Mouse (Mus musculus) embryonic fibroblast, embryonic 13.5 days (primary cell): ENCODE results near the gene Exoc8. TPM values are rescaled to one million over a fixed set of nuclear protein-coding genes. Genes with fewer than 3 reads are reported as not detected.

Experiments used
- H3K27ac ChIP-seq: 2 replicates; pipeline ENCODE4 v1.5.1; 2012; ENCODE audit warnings: low read length, control low read depth, inconsistent platforms; ENCODE audit not compliant: insufficient read depth
- H3K4me1 ChIP-seq: 2 replicates; pipeline ENCODE4 v1.6.1; 2011; ENCODE audit warnings: low read length; ENCODE audit not compliant: control insufficient read depth, insufficient read depth
- H3K4me3 ChIP-seq: 2 replicates; pipeline ENCODE4 v1.5.1; 2011; ENCODE audit warnings: mild to moderate bottlenecking, control low read depth, low read length; ENCODE audit not compliant: insufficient read depth
- CTCF ChIP-seq: IDR thresholded peaks from 2 replicates; pipeline ENCODE4 v1.5.1; 2011; ENCODE audit warnings: mild to moderate bottlenecking, control low read depth, low read length, moderate library complexity, borderline replicate concordance; ENCODE audit not compliant: insufficient read depth
- POLR2A ChIP-seq: IDR thresholded peaks from 2 replicates; pipeline ENCODE4 v1.6.1; 2011; ENCODE audit warnings: low read depth, mild to moderate bottlenecking, control low read depth, low read length, moderate library complexity
- polyA plus RNA-seq: library from polyadenylated mRNA; stranded (reverse); fragments of >200 nt; gene quantifications from 2 replicates; pipeline ENCODE4 v1.2.4, GENCODE M21; 2011; ENCODE audit warnings: low read depth; ENCODE audit not compliant: missing spikeins, insufficient read length

Gene Exoc8
- polyA plus RNA-seq, 1 experiment, result 15.7 TPM

DNA sequence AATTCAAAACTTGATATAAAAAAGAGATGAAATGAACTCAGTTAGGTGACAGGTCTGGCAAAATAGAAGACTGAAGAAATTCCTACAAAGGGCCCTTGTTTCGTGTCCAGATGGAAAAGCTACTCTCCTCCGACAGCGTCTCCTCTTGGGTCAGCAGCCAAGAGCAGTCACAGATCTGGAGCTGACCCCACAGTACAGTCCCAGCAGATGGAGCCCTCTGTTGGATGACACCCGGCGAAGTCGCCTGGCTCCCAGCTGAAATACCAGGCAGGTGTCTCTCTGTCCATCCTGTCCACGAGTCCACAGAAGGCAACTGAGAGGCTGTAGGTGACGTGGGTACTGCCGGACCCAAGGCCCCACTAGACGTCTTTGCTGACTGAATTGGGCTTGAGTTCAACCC is 12.8 kb upstream of the Exoc8 start:
- H3K4me3 ChIP-seq, result no peak overlapping the region
- H3K4me1 ChIP-seq, result no peaks in the 10 kb centered on the region
- TF ChIP-seq POLR2A, result no peak
- 0 out of 2 replicates have a peak, but pooled peaks have one; percentile 2 for TF ChIP-seq CTCF
- no peak overlapping the region for H3K27ac ChIP-seq

- H3K27ac ChIP-seq, result no peak overlapping the region
- TF ChIP-seq CTCF (no peak), POLR2A (no peak)
- no peak overlapping the region for H3K4me3 ChIP-seq
- H3K4me1 ChIP-seq, result no peaks in the 10 kb centered on the region
Observed at GRCm38 (mm10) chr8:124909936-124910335, 12.4 kb upstream of the Exoc8 start.

DNA sequence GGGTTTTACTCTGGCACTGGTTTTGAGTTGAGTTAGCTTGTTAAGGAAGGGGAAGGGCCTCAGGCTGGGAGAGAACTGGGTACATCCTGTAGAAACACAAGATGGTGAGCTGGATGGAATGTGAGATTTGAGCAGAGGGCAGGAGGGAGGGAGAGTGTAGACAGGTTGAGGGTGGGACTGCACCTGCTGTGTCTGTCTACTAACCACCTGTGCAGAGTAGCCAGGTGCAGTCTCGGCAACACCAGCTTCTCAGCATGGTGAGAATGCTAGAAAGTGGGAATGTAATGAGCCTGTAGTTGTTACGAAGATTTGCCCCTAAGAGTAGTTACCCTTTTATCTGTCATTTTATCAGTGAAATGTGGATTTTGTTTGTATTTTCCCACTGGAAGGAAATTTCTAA is 8.0 kb upstream of the Exoc8 start:
- no peak overlapping the region for H3K27ac ChIP-seq
- H3K4me3 ChIP-seq, result no peak overlapping the region
- H3K4me1 ChIP-seq, result peaks cover 4% of the 10 kb centered on the region; the same call in 1 of the 2 replicates
- no peak for TF ChIP-seq CTCF
- no peak for TF ChIP-seq POLR2A

DNA sequence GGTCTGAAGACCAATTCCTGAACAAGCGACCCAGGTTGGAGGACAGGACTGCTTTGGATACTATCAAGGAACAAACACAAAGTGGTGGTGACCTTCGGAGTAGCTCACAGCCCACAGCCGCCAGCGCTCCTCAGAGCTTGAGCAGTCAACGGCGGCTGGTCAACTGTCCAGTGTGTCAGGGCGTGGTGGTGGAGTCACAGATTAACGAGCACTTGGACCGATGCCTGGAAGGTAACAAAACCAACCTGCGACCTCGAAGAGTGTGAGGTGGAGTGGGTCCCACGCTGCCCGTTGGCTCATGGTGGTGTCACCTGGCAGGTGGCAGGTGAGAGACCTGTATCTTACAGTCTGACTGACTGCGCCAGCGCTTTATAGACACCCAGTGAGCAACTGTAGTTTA is 5.7 kb upstream of the Exoc8 start:
- no peak overlapping the region for H3K4me3 ChIP-seq
- no peak overlapping the region for H3K27ac ChIP-seq
- TF ChIP-seq CTCF (no peak), POLR2A (no peak)
- H3K4me1 ChIP-seq, result peaks cover 4% of the 10 kb centered on the region; the same call in 1 of the 2 replicates

- TF ChIP-seq POLR2A, result no peak
- TF ChIP-seq CTCF, result no peak
- Histone ChIP-seq H3K4me1 (peaks cover 10% of the 10 kb centered on the region; the same call in 1 of the 2 replicates), H3K4me3 (peak overlapping the region; percentile 62), H3K27ac (peak overlapping the region; percentile 23; the same call in 1 of the 2 replicates)
Observed at GRCm38 (mm10) chr8:124898251-124898905, 873 bp upstream of the Exoc8 start.

- TF ChIP-seq POLR2A (0 out of 2 replicates have a peak, but pooled peaks have one; percentile 50), CTCF (peak; percentile 76; the same call in 1 of the 2 replicates)
- H3K27ac ChIP-seq, result peak overlapping the region; percentile 30; the same call in 1 of the 2 replicates
- H3K4me1 ChIP-seq, result peaks cover 12% of the 10 kb centered on the region; the same call in 1 of the 2 replicates
- H3K4me3 ChIP-seq, result peak overlapping the region; percentile 70
Observed at GRCm38 (mm10) chr8:124896632-124897385, 696 bp downstream of the Exoc8 start.

GRCm38 (mm10) chr8:124896010-124896631 is 1.4 kb downstream of the Exoc8 start:
- H3K4me1 ChIP-seq, result peaks cover 12% of the 10 kb centered on the region; the same call in 1 of the 2 replicates
- no peak for TF ChIP-seq CTCF
- no peak for TF ChIP-seq POLR2A
- peak overlapping the region; percentile 70 for H3K4me3 ChIP-seq
- H3K27ac ChIP-seq, result no peak overlapping the region

DNA sequence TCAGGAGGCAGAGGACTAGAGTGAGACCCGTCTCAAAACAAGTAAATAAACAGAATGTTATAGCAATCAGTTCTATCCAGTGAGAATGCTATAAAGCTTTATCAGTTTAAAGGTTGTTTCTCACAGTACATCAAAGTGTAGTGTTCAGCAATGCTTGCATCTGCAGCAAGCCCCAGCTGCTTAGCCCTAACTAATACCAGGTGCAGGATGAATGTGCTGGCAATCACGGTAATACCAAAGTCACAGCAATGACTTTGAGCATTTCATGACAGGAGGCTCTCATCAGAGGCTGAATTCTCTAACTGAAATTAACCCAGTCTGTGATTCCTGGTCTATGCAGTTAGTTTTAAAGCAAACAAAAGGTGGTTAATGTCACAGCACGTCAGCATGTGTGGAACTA is 4.9 kb downstream of the Exoc8 start:
- no peak for TF ChIP-seq CTCF
- no peak for TF ChIP-seq POLR2A
- Histone ChIP-seq H3K27ac (no peak overlapping the region), H3K4me1 (peaks cover 12% of the 10 kb centered on the region; the same call in 1 of the 2 replicates), H3K4me3 (no peak overlapping the region)

DNA sequence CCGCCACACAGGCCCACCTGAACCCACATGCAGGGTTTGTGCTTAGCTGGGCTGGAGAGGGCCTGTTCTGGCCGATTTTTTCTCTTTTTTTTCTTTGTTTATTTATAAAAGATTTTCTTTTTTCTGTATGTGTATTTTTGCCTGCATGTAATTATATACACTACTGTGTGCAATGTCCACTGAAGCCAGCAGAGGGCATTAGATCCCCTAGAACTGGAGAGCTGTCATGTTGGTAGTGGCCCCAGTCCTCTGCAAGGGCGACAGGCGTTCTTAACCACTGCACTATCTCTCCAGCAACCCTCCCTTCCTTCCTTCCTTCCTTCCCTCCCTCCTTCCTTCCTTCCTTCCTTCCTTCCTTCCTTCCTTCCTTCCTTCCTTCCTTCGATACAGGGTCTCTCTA is 9.1 kb downstream of the Exoc8 start:
- Histone ChIP-seq H3K27ac (no peak overlapping the region), H3K4me3 (no peak overlapping the region), H3K4me1 (0 out of 2 replicates have a peak, but pooled peaks cover 2% of the 10 kb centered on the region)
- TF ChIP-seq CTCF (no peak), POLR2A (no peak)
